Mouse (Mus musculus): ENCODE measurements around the gene Zfp563.

Zfp563 gene

DNA sequence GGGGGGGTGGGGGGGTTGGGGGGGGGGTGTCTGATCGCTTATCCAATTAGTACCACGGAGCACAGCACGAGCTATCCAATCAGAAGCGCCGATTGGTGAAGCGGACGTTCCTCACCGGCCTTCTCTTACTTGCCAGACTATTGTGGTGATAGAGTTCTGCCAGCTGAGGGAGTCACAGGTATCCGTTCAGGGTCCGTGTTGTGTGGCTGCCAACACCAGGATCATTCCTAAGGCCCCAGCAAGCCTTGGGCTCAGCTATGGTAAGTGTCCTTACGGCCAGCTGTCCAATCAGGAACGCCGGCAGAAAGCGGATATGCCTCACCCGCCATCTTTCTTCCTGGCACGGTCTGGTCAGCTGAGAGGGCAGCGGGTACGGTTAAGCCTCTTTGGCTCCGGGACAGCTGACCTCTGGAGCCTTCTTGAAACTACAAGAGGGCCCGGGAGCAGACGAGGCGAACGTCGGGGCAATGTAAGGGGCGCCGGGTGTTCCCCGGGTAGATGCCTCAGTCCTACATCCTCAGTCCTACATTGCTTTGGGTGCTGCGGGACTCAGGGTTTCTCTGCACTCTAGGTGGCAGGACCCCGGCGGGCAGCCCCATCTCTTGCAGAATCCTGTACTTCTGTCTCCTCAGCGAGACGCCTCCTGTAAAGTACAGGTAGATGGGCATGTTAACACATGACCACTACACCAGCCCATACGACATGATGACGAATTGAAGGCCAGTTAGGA is at the start of gene Zfp563:
Gene Zfp563, plus strand, starts transcription at position 91 of the 730 bp plus-strand sequence.
- peak; percentile 83 to 88 for DNase-seq

GRCm38 (mm10) chr17:33058791-33059190 is 30.3 kb upstream of the Zfp563 start:
- DNase-seq, result no peak

DNA sequence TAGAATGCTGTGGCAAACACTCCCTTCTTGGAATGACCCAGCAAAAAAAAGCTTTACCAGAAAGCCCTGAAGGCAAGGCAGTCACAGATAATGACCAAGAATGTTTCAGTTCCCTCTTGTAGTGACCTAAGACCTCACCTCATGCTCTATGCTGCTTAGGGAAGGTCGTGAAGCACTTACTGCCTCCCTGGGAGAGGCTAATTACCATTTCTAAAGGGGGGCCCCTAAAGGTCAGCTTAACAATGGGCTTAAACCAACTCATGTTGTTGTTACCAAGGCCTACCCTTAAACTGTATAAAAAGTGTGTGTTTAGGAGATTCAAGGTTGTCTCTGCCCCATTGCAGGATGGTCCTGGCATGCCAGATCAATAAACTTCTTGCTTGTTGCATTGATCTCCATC is 26.1 kb upstream of the Zfp563 start:
- no peak for DNase-seq

- no peak for DNase-seq
Observed at GRCm38 (mm10) chr17:33067958-33068357, 21.2 kb upstream of the Zfp563 start, which contains the start of gene 4921501E09Rik. Gene 4921501E09Rik, minus strand, starts transcription at chr17:33068058.

GRCm38 (mm10) chr17:33091630-33092029 is 2.5 kb downstream of the Zfp563 start:
- no peak for DNase-seq

DNA sequence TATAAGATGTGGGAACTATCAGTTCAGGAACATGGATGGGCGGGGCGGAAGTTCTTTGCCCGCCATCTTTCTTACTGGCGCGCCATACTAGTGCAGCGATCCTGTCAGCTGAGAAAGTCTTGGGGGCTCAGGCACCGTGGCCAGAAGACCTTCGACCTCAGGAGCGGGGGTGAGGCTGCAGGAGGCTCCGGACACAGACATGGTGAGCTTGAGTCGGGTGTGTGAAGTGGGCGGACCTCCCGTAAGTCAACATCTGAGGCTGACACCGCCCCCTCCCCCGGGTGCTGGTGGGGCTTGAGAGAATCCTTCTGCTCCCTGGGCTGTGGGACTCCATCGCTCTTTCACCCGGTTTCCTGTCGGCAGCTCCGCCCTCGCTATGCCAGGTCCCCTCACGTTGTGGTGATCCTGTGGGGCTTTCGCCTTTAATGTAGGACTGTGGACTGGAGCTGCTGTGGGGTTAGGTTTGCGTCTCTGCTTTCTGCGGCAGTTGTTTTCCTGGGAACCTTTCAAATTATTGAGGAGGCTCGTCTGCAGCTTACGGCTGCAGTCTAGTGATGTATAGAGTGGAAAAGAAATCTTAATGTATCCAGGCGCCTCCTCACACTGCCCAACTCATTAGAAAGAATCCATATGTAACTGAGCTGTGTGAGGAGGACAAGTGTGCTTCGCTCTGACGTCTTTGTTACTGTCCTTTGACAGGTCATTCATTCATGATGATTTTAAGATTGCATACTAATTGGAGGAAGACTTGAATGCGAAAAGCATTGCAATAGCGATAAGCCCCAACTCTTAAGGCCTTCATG is 3.5 kb downstream of the Zfp563 start:
- DNase-seq, result peak; percentile 71 to 74

- DNase-seq, result no peak
Observed at GRCm38 (mm10) chr17:33097396-33097795, 8.3 kb downstream of the Zfp563 start.

DNA sequence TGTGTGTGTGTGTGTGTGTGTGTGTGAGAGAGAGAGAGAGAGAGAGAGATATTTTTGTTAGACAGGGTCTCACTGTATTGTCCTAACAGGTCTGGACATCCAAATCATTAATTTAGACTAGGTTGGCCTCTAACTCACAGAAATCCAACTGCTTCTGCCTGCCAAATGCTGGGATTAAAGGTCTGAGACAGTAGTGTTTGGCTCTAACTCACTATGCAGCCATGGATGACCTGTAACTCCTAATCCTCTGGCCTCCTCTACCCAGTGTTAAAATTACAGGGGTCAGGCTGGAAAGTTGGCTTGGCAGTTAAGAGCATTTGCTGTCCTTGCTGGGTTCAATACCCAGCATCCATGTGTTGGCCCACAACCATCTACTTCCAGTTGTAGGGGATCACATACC is 35.4 kb downstream of the Zfp563 start:
- DNase-seq, result no peak

- DNase-seq, result no peak
Observed at GRCm38 (mm10) chr17:33126257-33126656, 37.1 kb downstream of the Zfp563 start.

DNA sequence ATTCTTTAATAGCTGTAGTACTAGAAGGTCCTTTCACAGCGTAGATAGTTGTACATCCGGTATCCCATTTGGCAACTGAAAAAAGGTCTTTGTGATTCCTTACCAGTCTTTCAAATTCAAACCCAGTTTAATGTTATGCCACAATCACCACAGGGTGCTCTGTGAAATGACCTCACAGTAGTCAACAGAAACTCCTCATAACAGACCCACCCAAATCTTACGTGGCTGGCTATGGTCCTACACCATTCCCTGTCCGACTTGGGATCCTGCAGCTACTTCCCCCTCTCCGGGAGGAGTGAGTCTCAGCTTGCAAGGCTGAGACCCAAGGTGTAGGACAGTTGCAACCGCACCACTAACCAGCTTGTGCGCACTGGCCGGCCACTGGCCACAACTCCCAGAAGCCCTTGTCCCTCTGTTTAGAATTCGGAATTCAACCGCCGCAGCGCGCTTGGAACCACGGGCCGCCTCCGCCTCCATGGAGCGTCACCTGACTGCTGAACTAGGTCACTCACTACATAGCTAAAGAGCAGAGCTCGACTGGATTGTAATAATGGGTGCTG is 50.2 kb downstream of the Zfp563 start, which contains the start of gene Morc2b:
Gene Morc2b, minus strand, starts transcription at position 423 of the 560 bp plus-strand sequence.
- DNase-seq, result no peak

All from thymus, postnatal 36 days (tissue).